Mouse (Mus musculus) limb, embryonic 13.5 days (tissue): Measurements from ENCODE around the gene Msrb1. TPM values are rescaled to one million over a fixed set of nuclear protein-coding genes. Genes with fewer than 3 reads are reported as not detected.
A peak's percentile ranks its signal among the peaks of the same experiment; 100 is the strongest.

Source experiments
- ATAC-seq: fragments of 200-750 bp; cut with Nextera tagmentation; 2 replicates; pipeline ENCODE4 v1.8.0; 2017; ENCODE audit warnings: low read depth, moderate number of reproducible peaks, moderate TSS enrichment; ENCODE audit not compliant: low FRiP score
- H3K27ac ChIP-seq: fragments of 300-500 bp; sonication (generic); 2 replicates; pipeline ENCODE4 v1.5.1; 2015; ENCODE audit warnings: inconsistent platforms, mild to moderate bottlenecking, moderate library complexity
- H3K27me3 ChIP-seq: fragments of 300-500 bp; sonication (generic); 2 replicates; pipeline ENCODE4 v1.6.1; 2015; ENCODE audit warnings: mild to moderate bottlenecking, inconsistent platforms
- H3K36me3 ChIP-seq: fragments of 300-500 bp; sonication (generic); 2 replicates; pipeline ENCODE4 v1.6.1; 2015; ENCODE audit warnings: inconsistent platforms, mild to moderate bottlenecking, moderate library complexity
- H3K4me1 ChIP-seq: fragments of 300-500 bp; sonication (generic); 2 replicates; pipeline ENCODE4 v1.6.1; 2015; ENCODE audit warnings: inconsistent platforms
- H3K4me2 ChIP-seq: fragments of 300-500 bp; sonication (generic); replicated peaks from 2 replicates; pipeline ENCODE4 v1.6.1; 2015; ENCODE audit warnings: inconsistent platforms, mild to moderate bottlenecking, moderate library complexity
- H3K4me3 ChIP-seq: fragments of 300-500 bp; sonication (generic); 2 replicates; pipeline ENCODE4 v1.5.1; 2015; ENCODE audit warnings: moderate library complexity, mild to moderate bottlenecking, inconsistent platforms
- H3K9ac ChIP-seq: fragments of 300-500 bp; sonication (generic); 2 replicates; pipeline ENCODE4 v1.6.1; 2015; ENCODE audit warnings: mild to moderate bottlenecking, inconsistent platforms
- H3K9me3 ChIP-seq: fragments of 300-500 bp; sonication (generic); 2 replicates; pipeline ENCODE4 v1.6.1; 2016; ENCODE audit warnings: inconsistent platforms
- whole genome bisulfite sequencing: fragments of 180-500 bp; shearing (Covaris S2); methylation state at CpG from one replicate; pipeline ENCODE4 v1.1.7; 2015; 5-methylcytosine and 5-hydroxymethylcytosine counted together
- polyA plus RNA-seq: library from polyadenylated mRNA; unstranded; fragments of >200 nt; fragmentation: Nextera tagmentation; extraction: Ambion mirVana; gene quantifications from 2 replicates; pipeline ENCODE4 v1.2.1, GENCODE M21; 2015

Gene Msrb1
- polyA plus RNA-seq = 23.1 and 26.0 TPM in 2 replicates

DNA sequence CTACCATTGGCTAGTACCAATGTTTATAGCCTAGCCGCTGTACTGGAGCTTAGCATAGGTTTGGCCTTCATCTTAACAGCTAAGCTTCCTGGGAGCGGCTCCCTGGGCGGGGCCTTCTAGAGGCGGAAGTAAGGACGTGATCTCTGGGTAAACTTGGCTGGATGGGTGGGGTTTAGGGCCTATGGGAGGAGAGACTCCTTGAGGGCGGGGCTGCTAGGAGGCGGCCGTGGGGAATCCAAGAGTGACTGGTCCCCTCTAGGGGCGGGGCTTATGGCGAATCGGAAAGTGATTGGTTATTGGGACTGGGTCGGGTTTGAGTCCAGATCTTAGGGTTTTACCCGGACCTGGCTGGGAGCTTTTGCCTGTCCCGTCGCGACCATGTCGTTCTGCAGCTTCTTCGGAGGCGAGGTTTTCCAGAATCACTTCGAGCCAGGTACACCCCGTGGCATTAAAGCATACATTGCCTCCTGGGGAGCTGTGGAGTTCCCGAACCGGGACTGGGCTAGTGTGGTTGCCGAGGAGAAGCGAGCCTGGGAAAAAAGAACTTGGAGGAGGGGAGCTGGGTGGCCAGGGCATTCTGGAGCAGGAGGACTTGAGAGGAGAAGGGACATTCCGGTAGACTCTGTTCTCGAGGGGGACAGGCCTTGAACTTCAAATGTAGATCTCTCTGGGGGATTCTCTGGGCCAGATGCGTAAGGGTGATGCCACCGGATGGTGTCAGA, at the start of gene Msrb1:
Gene Msrb1 (plus strand): TSS at position 313 of the 722 bp plus-strand sequence.
- peak within 1 kb of the TSS; percentile 65 for H3K4me3 ChIP-seq
- ATAC-seq = peak; percentile 95
- peaks cover 14% of the 10 kb centered on the region for H3K36me3 ChIP-seq
- H3K9me3 ChIP-seq = no peaks in the 10 kb centered on the region
- H3K9ac ChIP-seq = peak within 1 kb of the TSS; percentile 78
- H3K27me3 ChIP-seq = peaks cover 11% of the 10 kb centered on the region; the same call in 1 of the 2 replicates
- peak within 1 kb of the TSS; percentile 72; the same call in 1 of the 2 replicates for H3K27ac ChIP-seq
- WGBS = under 1% methylated on average over 29 of the region's 29 CpGs
- H3K4me1 ChIP-seq = peaks cover 17% of the 10 kb centered on the region
- H3K4me2 ChIP-seq = peak within 1 kb of the TSS; percentile 87

DNA sequence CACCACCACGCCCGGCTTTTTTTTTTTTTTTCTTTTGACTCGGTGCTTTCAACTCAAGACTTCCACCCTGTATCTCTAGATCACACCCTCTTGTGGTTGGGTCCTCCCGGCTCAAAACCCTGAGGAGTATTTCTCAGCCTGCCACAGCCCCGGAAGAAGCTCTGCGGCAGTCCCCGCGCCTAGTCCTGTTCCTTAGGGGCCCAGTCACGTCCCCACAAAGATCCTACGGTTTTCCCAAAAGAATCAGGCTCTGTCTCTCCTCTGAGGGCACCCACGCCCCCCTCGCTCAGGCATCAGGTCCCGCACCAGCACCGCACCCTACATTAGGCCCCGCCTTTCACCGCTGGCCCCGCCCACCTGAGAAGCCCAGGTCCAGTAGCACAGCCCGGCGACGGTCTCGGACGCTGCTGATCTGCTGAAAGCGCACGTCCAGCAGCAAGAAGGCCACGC, 49.3 kb upstream of the Msrb1 start:
- Histone ChIP-seq H3K9ac (peak overlapping the region; percentile 55), H3K4me2 (peak overlapping the region; percentile 62), H3K9me3 (no peaks in the 10 kb centered on the region), H3K4me1 (peaks cover 20% of the 10 kb centered on the region), H3K27ac (no peak overlapping the region), H3K4me3 (peak overlapping the region; percentile 34), H3K36me3 (peaks cover 7% of the 10 kb centered on the region), H3K27me3 (peaks cover 55% of the 10 kb centered on the region)
- ATAC-seq = peak; percentile 60; the same call in 1 of the 2 replicates
- under 1% methylated on average over 25 of the region's 25 CpGs for WGBS

DNA sequence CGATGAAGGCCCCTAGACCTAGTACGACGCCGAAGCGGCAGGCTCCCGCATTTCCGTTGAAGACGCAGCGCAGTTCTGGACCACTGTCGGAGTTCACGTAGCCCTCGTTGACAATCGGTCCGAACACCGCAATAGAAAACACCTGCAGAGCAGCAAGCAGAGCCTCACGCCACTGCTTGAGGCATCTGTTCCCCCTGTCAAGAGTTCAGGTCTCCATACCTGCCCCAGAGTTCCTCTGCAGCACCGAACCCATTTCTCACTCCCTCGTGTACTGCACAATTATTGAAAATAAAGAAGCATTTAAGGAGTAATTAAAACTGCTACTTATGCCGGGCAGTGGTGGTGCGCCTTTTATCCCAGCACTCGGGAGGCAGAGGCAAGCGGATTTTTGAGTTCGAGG, 48.8 kb upstream of the Msrb1 start:
- Histone ChIP-seq H3K27ac (no peak overlapping the region), H3K4me2 (peak overlapping the region; percentile 62), H3K4me1 (peaks cover 20% of the 10 kb centered on the region), H3K27me3 (peaks cover 59% of the 10 kb centered on the region), H3K9ac (peak overlapping the region; percentile 55), H3K36me3 (peaks cover 7% of the 10 kb centered on the region), H3K4me3 (peak overlapping the region; percentile 34), H3K9me3 (no peaks in the 10 kb centered on the region)
- ATAC-seq = no peak
- WGBS = 17% methylated on average over 23 of the region's 23 CpGs

DNA sequence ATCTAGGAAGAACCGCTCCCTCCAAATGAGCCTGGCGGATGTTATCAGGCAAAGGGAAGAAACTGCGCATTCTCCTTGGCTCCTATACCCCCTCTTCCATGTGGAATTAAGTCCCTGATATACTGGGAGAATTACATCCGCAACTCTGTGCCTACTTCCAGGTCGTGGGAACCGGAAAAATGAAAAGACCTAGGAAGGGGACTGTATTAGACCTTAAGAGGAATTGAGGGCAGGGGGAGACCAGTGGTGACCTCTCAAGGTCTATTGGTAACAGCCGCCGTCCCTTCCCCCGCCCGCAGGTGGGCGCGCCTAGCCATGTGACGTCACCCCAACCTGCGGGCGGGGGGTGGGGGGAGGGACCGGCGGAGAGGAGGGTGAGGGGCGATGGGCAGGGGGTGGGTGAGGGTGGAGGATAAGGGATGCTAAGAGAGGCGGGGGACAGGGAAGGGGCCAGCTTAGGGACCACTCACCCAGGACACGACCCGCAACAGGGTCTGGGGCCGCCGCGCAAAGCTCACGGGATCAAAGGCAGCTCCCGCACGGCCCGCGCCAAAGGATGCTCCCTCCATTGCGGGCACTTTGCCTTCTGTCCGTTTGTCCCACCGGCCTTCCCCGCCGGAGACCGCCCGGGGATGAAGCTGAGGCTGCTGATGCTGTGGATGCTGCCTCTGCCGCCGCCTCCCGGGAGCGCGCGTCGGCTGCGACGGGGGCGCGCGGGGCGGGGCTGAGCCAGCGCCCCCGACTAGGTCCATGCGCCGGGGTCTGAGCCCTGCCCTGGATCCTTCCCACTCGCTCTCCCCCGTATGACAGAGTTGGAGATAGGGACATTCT, 47.0 kb upstream of the Msrb1 start, which contains the start of gene Syngr3:
Gene Syngr3 (minus strand): TSS at position 705 of the 831 bp plus-strand sequence.
- peak within 1 kb of the TSS; percentile 67 for H3K4me3 ChIP-seq
- peaks cover 19% of the 10 kb centered on the region for H3K36me3 ChIP-seq
- peaks cover 60% of the 10 kb centered on the region for H3K27me3 ChIP-seq
- peak within 1 kb of the TSS; percentile 76 for H3K9ac ChIP-seq
- H3K4me1 ChIP-seq = peaks cover 23% of the 10 kb centered on the region
- H3K27ac ChIP-seq = no peak within 1 kb of the TSS
- peak within 1 kb of the TSS; percentile 92 for H3K4me2 ChIP-seq
- H3K9me3 ChIP-seq = no peaks in the 10 kb centered on the region
- no peak for ATAC-seq
- WGBS = 1% methylated on average over 51 of the region's 55 CpGs

DNA sequence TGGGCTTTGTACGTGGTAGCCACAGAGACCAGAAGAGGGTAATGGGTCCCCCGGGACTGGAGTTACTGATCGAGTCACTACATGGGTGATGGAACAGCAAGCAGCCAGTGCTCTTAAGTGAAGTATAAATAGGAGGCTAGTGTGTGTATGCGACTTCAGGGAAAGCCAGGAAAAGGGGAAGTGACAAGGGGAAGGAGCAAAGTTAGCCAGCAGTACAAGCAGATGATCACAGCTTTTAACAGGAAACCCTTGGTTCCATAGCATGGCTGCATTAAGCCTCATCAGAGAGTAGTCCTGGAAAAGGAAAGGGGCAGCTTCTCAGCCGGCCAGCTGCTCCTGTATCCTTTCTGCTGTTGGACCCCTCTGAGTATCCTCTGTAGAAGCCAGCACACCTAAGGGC, 44.1 kb upstream of the Msrb1 start:
- H3K4me2 ChIP-seq = no peak overlapping the region
- no peak for ATAC-seq
- H3K9ac ChIP-seq = no peak overlapping the region
- H3K36me3 ChIP-seq = peaks cover 19% of the 10 kb centered on the region
- H3K27ac ChIP-seq = no peak overlapping the region
- peaks cover 47% of the 10 kb centered on the region for H3K27me3 ChIP-seq
- peaks cover 34% of the 10 kb centered on the region for H3K4me1 ChIP-seq
- WGBS = 81% methylated on average over 5 of the region's 5 CpGs
- H3K4me3 ChIP-seq = no peak overlapping the region
- no peaks in the 10 kb centered on the region for H3K9me3 ChIP-seq

DNA sequence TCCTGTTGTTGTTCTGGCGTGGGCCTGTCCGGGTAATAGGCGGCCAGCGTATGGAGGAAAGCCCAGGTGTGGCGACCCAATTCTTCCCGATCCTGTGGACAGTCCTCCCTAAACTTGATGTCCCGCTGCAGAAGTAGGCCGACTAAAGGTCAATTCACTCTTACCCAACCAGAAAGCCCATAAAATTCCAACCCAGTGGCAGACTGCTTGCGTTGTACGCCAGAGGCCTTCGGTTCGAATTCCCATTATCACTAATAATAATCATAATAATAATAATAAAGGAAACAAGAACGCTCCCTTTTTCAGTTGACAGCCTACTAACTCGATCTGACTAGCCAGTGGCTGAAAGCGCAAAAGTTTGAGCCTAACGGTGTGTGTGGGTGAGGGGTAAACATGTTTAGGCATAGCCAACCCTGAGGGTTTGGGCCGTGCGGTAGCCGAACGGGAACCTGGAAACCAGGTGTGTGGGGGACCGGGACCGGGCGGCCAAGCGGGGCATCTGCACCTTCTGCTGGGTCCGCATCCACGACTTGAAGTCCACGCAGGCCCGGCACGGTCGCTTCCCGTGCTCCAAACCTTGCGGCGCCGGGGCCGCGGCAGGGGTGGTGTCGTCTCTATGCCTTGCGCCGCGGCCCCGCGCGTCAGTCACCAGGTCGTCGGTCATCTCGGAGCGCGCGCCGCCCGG, 41.0 kb upstream of the Msrb1 start:
- peaks cover 16% of the 10 kb centered on the region for H3K27me3 ChIP-seq
- no peaks in the 10 kb centered on the region for H3K9me3 ChIP-seq
- no peak; the same call in 1 of the 2 replicates for ATAC-seq
- peak overlapping the region; percentile 81 for H3K4me2 ChIP-seq
- peak overlapping the region; percentile 88 for H3K9ac ChIP-seq
- H3K4me1 ChIP-seq = peaks cover 31% of the 10 kb centered on the region
- peak overlapping the region; percentile 84 for H3K4me3 ChIP-seq
- H3K27ac ChIP-seq = peak overlapping the region; percentile 81
- WGBS = 4% methylated on average over 51 of the region's 51 CpGs
- peaks cover 28% of the 10 kb centered on the region for H3K36me3 ChIP-seq

DNA sequence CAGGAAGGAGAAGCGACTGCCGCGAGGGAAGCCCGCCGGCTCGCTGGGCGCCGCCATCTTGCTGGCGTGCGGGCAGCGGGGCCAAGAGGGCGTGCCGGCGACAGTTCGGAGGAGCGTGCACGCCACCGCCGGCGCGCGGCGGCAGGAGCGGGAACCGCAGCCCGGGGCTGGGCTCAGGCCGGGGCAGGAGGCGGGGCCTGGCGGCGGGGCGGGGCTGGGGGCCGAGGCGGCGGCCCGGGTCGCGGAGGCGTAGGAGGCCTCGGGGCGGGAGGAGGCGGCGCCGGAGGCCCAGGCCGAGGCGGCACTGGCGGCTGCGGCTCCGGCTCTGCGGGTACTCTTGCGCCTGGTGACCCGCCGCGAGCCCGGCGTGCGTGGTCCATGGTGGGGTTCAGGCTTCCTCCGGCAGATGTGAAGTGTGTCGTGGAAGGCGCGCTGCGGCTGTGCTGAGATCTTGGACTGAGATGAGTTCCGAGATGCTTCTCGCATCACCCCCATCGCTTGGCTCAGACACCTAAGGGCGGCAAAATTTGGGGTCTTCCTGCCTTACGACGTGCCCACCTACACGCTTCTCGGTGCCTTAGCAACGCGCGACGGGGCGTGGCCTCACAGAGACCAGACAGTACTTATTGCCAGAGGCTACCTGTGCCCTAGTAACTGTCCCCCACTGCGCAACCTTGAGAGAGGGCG, 40.3 kb upstream of the Msrb1 start, which contains the start of the genes Gfer and Noxo1:
Gene Gfer (minus strand): TSS at position 146 of the 687 bp plus-strand sequence.
Gene Noxo1 (plus strand): TSS at position 224 of the 687 bp plus-strand sequence.
- H3K4me3 ChIP-seq = peak within 1 kb of the TSS; percentile 84
- under 1% methylated on average over 64 of the region's 76 CpGs for WGBS
- ATAC-seq = peak; percentile 90
- no peaks in the 10 kb centered on the region for H3K9me3 ChIP-seq
- H3K9ac ChIP-seq = peak within 1 kb of the TSS; percentile 88
- peak within 1 kb of the TSS; percentile 81 for H3K4me2 ChIP-seq
- peaks cover 9% of the 10 kb centered on the region for H3K27me3 ChIP-seq
- H3K4me1 ChIP-seq = peaks cover 31% of the 10 kb centered on the region
- H3K36me3 ChIP-seq = peaks cover 35% of the 10 kb centered on the region
- H3K27ac ChIP-seq = peak within 1 kb of the TSS; percentile 81

DNA sequence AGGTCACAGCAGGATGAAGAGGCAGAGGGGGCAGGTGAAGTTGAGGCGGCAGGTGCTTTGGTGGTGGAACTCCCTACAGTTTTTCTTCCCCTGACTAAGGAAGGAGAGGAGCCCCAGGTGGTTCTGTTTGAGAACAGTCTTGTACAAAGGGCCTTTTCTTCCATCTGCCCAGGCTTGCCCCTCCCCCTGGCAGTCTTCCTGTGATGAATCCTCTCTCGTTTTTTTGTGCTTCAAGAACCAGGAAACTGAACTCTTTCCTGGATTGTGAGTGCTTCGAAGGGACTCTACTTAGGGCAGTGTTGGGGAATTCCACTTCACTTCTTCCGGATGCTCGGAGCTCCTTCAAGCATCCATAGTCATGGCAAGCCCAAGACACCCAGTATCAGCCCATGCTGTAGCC, 38.5 kb upstream of the Msrb1 start:
- Histone ChIP-seq H3K36me3 (peaks cover 43% of the 10 kb centered on the region), H3K9me3 (no peaks in the 10 kb centered on the region), H3K27ac (no peak overlapping the region), H3K4me1 (peaks cover 31% of the 10 kb centered on the region), H3K4me3 (no peak overlapping the region), H3K9ac (peak overlapping the region; percentile 5; the same call in 1 of the 2 replicates), H3K27me3 (no peaks in the 10 kb centered on the region), H3K4me2 (no peak overlapping the region)
- 20% methylated on average over 5 of the region's 5 CpGs for WGBS
- no peak for ATAC-seq

DNA sequence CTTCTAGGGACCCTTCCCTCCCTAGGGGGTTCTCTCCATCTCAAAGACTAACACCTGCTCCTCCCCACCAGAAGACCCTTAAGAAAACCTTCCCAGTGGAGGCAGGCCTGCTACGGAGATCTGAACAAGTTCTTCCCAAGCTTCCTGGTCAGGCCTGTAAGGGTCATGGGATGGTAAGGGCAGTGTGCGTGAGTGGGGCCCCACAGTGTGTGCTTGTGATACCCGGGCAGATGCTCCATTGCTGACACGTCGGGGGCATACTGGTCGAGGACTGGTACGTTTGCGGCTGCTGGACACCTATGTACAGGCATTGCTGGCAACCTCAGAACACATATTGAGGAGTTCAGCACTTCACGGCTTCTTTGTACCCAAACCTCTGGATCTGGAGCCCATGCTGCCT, 37.7 kb upstream of the Msrb1 start:
- peaks cover 31% of the 10 kb centered on the region for H3K4me1 ChIP-seq
- H3K4me3 ChIP-seq = no peak overlapping the region
- no peaks in the 10 kb centered on the region for H3K9me3 ChIP-seq
- no peak for ATAC-seq
- no peak overlapping the region for H3K4me2 ChIP-seq
- no peaks in the 10 kb centered on the region for H3K27me3 ChIP-seq
- H3K9ac ChIP-seq = no peak overlapping the region
- no peak overlapping the region for H3K27ac ChIP-seq
- peaks cover 44% of the 10 kb centered on the region for H3K36me3 ChIP-seq
- 68% methylated on average over 9 of the region's 9 CpGs for WGBS

DNA sequence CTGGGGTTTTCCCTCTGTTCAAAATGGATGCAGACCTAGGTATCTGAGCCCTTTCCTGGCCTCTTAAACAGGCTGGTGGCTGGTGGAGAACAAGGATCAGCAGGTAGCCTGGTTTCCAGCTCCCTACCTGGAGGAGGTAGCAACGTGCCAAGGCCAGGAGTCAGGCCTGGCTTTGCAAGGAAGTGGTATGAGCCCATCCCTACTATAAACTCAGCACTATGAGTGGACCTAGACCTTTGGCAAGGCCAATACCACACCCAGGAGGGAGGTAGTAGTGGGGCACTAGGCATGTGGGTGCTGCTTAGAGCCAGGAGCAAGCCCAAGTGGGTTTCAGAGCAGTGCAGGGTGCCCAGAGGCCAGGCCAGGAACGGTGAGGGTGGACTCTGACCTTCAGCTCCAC, 37.0 kb upstream of the Msrb1 start:
- peaks cover 49% of the 10 kb centered on the region for H3K36me3 ChIP-seq
- WGBS = 70% methylated on average over 2 of the region's 2 CpGs

DNA sequence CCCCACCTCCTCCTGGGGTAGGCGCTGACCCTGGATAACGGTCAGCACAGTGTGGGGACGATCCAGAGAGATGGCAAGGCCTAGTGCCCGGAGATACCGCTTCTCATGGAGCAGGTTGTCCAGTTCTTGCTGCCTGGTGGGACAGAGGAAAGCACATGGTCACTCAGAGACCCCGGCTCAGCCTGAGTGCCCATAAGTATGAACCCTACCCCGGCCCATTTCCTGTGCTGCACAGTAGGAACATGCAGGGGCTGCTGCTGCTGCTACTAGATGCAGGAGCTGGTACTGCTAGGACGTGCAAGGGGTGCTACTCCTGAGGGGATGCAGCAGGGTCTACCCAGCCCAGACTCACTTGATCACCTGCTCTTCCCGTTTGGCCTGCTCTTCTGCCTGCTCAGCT, 35.2 kb upstream of the Msrb1 start:
- peaks cover 63% of the 10 kb centered on the region for H3K36me3 ChIP-seq
- no peak for ATAC-seq
- H3K9me3 ChIP-seq = no peaks in the 10 kb centered on the region
- no peak overlapping the region; the same call in 1 of the 2 replicates for H3K9ac ChIP-seq
- peaks cover 22% of the 10 kb centered on the region for H3K4me1 ChIP-seq
- H3K27ac ChIP-seq = no peak overlapping the region
- no peak overlapping the region for H3K4me2 ChIP-seq
- H3K27me3 ChIP-seq = no peaks in the 10 kb centered on the region
- H3K4me3 ChIP-seq = no peak overlapping the region
- WGBS = 86% methylated on average over 9 of the region's 9 CpGs

More for the DNA sequence above, 37.0 kb upstream of the Msrb1 start:
- H3K4me2 ChIP-seq = no peak overlapping the region
- no peak overlapping the region for H3K27ac ChIP-seq
- no peaks in the 10 kb centered on the region for H3K27me3 ChIP-seq
- H3K4me3 ChIP-seq = no peak overlapping the region
- no peak overlapping the region for H3K9ac ChIP-seq
- H3K9me3 ChIP-seq = no peaks in the 10 kb centered on the region
- no peak for ATAC-seq
- H3K4me1 ChIP-seq = peaks cover 28% of the 10 kb centered on the region
